Comparison of ENCODE assay signal across 14 mouse cellular contexts in the genomic region with DNA sequence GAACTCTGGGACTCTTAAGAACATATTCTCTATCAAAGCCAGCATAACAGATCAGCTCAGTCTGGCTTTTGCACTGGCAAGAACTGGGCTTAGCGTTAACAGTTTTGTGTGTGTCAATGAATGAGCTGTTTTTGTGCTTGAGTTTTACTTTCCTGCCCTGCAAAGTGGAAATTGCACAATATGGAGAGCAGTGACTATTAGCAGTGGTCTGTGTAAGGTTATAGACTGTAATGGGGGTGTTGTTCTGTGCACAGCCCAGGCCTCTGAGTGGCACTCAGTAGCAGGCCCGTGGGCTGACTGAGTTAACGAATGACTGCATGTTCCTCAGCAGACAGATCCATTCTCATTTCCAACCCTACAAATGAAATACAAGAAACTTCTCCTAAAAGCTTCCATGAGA.
"Had no signal": no experiment of that assay in that cellular context is flagged by ENCODE, and none has a peak within 500 bp of the region (broad histone marks: within the 10 kb centered on the region; RNA-seq: fewer than 3 reads in every experiment).

No protein-coding gene starts in this region.

- H3K4me3 ChIP-seq: kidney, embryonic 15.5 days; limb, embryonic 15.5 days; liver, embryonic 13.5 days; midbrain, embryonic 12.5 days; neural tube, embryonic 13.5 days had no signal

- H3K27ac ChIP-seq: kidney, embryonic 15.5 days; limb, embryonic 15.5 days; liver, embryonic 13.5 days; midbrain, embryonic 12.5 days had no signal

- H3K36me3 ChIP-seq: kidney, embryonic 15.5 days; limb, embryonic 15.5 days; liver, embryonic 13.5 days; midbrain, embryonic 12.5 days; neural tube, embryonic 13.5 days had no signal

- DNase-seq: kidney, adult 2 months; liver, embryonic 13.5 days; liver, postnatal 0 days; retina, postnatal 1 day; right cerebral cortex, postnatal 4 days; spleen, adult 18-20 months; thymus, adult 18-20 months; thymus, postnatal 14 days had no signal

- H3K27me3 ChIP-seq: kidney, embryonic 15.5 days; liver, embryonic 13.5 days; midbrain, embryonic 12.5 days; neural tube, embryonic 13.5 days had no signal

- H3K4me1 ChIP-seq: liver, embryonic 13.5 days had no signal

- H3K4me2 ChIP-seq: kidney, embryonic 15.5 days; limb, embryonic 15.5 days; liver, embryonic 13.5 days; midbrain, embryonic 12.5 days; neural tube, embryonic 13.5 days had no signal

- ATAC-seq: intestine, embryonic 16.5 days; liver, postnatal 0 days; midbrain, embryonic 16.5 days had no signal

- H3K9me3 ChIP-seq: kidney, embryonic 15.5 days; limb, embryonic 15.5 days; liver, embryonic 13.5 days; midbrain, embryonic 12.5 days; neural tube, embryonic 13.5 days had no signal

- H3K9ac ChIP-seq: kidney, embryonic 15.5 days; limb, embryonic 15.5 days; liver, embryonic 13.5 days; liver, postnatal 0 days; midbrain, embryonic 12.5 days; neural tube, embryonic 13.5 days had no signal
